Mouse (Mus musculus) T-helper 17 cell (primary cell): ENCODE data around the gene Ttc22.

ENCODE experiments used
- in situ Hi-C, 2 experiments: fragments of 300-600 bp; cut with MboI, MseI; formaldehyde crosslinking; loops; 1 replicate in 1 of 2; 2 replicates in 1 of 2; pipeline ENCODE4 v1.15.1; 2025; ENCODE audit warnings: high pct_unique_total_duplicates in 2 of 2

The Ttc22 gene

GRCm38 (mm10) chr4:106615637-106616036 lies 6.6 kb upstream of the Ttc22 start:
- in situ Hi-C loops: no loop called here

GRCm38 (mm10) chr4:106617056-106617455 lies 5.2 kb upstream of the Ttc22 start, which contains the start of gene Lexm:
Gene Lexm, minus strand, starts transcription at chr4:106617241.
- in situ Hi-C loops: no loop called here

- in situ Hi-C loops: no loop called here
Measured at GRCm38 (mm10) chr4:106618898-106619297, 3.3 kb upstream of the Ttc22 start.

GRCm38 (mm10) chr4:106621428-106621827 lies 804 bp upstream of the Ttc22 start:
- in situ Hi-C loops: no loop called here

- in situ Hi-C loops: no loop called here
Measured at GRCm38 (mm10) chr4:106622712-106623111, 480 bp downstream of the Ttc22 start.

- in situ Hi-C loops: no loop called here
Measured at GRCm38 (mm10) chr4:106624271-106624670, 2.0 kb downstream of the Ttc22 start.

- in situ Hi-C loops: no loop called here
Measured at GRCm38 (mm10) chr4:106627809-106628208, 5.6 kb downstream of the Ttc22 start.

GRCm38 (mm10) chr4:106628650-106629360 lies 6.6 kb downstream of the Ttc22 start:
- in situ Hi-C loops: no loop called here

GRCm38 (mm10) chr4:106629374-106629773 lies 7.1 kb downstream of the Ttc22 start:
- in situ Hi-C loops: no loop called here

GRCm38 (mm10) chr4:106630333-106631220 lies 8.3 kb downstream of the Ttc22 start:
- in situ Hi-C loops: loop anchor here (5.0 kb wide), 1 partner anchor 77 kb away; no protein-coding TSS in a partner anchor

GRCm38 (mm10) chr4:106632313-106632712 lies 10.1 kb downstream of the Ttc22 start:
- in situ Hi-C loops: loop anchor here (5.0 kb wide), 1 partner anchor 75 kb away; no protein-coding TSS in a partner anchor

- in situ Hi-C loops: loop anchor here (5.0 kb wide), 1 partner anchor 74 kb away; no protein-coding TSS in a partner anchor
Measured at GRCm38 (mm10) chr4:106633281-106634085, 11.3 kb downstream of the Ttc22 start.

- in situ Hi-C loops: loop anchor here (5.0 kb wide), 1 partner anchor 73 kb away; no protein-coding TSS in a partner anchor
Measured at GRCm38 (mm10) chr4:106634086-106634479, 11.9 kb downstream of the Ttc22 start.

GRCm38 (mm10) chr4:106643483-106644217 lies 21.4 kb downstream of the Ttc22 start:
- in situ Hi-C loops: no loop called here

GRCm38 (mm10) chr4:106644218-106644610 lies 22.0 kb downstream of the Ttc22 start:
- in situ Hi-C loops: no loop called here

- in situ Hi-C loops: no loop called here
Measured at GRCm38 (mm10) chr4:106645797-106646196, 23.6 kb downstream of the Ttc22 start.

- in situ Hi-C loops: no loop called here
Measured at GRCm38 (mm10) chr4:106647137-106647536, 24.9 kb downstream of the Ttc22 start.

GRCm38 (mm10) chr4:106650833-106651527 lies 28.7 kb downstream of the Ttc22 start, which contains the start of gene Pars2:
Gene Pars2, plus strand, starts transcription at chr4:106651069.
- in situ Hi-C loops: no loop called here

GRCm38 (mm10) chr4:106652546-106652945 lies 30.3 kb downstream of the Ttc22 start:
- in situ Hi-C loops: no loop called here

GRCm38 (mm10) chr4:106653051-106653450 lies 30.8 kb downstream of the Ttc22 start:
- in situ Hi-C loops: no loop called here
